Mouse (Mus musculus) liver, embryonic 14 days (tissue): ENCODE data around the gene Atp6v1f. TPM values are rescaled to one million over a fixed set of nuclear protein-coding genes. Genes with fewer than 3 reads are reported as not detected.

ENCODE experiments used
- polyA plus RNA-seq: library from polyadenylated mRNA; depleted of rRNA; stranded (reverse); fragments of >200 nt; gene quantifications from 2 replicates; pipeline ENCODE4 v1.2.3, GENCODE M21; 2012; rRNA removed

Atp6v1f gene
- polyA plus RNA-seq: 105 and 114 TPM in 2 replicates

GRCm38 (mm10) chr6:29467583-29468354, at the start of gene Atp6v1f:
Gene Atp6v1f, plus strand, starts transcription at chr6:29467718.

GRCm38 (mm10) chr6:29433038-29433803, 34.3 kb upstream of the Atp6v1f start, which contains the start of gene Flnc:
Gene Flnc, plus strand, starts transcription at chr6:29433256.

GRCm38 (mm10) chr6:29471137-29471536, 3.6 kb downstream of the Atp6v1f start, which contains the start of gene Atp6v1fnb:
Gene Atp6v1fnb, plus strand, starts transcription at chr6:29471437.

GRCm38 (mm10) chr6:29507447-29508309, 40.2 kb downstream of the Atp6v1f start, which contains the start of gene Kcp:
Gene Kcp, minus strand, starts transcription at chr6:29507952.

Other genes with a start within 250 kb of the Atp6v1f start
- 10.2 and 12.2 TPM in 2 replicates for gene Hilpda, start 195.2 kb upstream of the Atp6v1f start, polyA plus RNA-seq
- gene Fam71f2, start 188.1 kb upstream of the Atp6v1f start, polyA plus RNA-seq: 0.26 and 0.28 TPM in 2 replicates
- gene Fam71f1, start 148.6 kb upstream of the Atp6v1f start, polyA plus RNA-seq: not detected in 2 replicates
- gene Calu, start 119.6 kb upstream of the Atp6v1f start, polyA plus RNA-seq: 52.8 and 56.2 TPM in 2 replicates
- not detected in 2 replicates for gene Opn1sw, start 79.2 kb upstream of the Atp6v1f start, polyA plus RNA-seq
- gene Ccdc136, start 71.4 kb upstream of the Atp6v1f start, polyA plus RNA-seq: 0.22 and 0.26 TPM in 2 replicates
- 0.24 and 0.70 TPM in 2 replicates for gene Flnc, start 34.5 kb upstream of the Atp6v1f start, polyA plus RNA-seq
- gene Atp6v1fnb, start 3.7 kb downstream of the Atp6v1f start, polyA plus RNA-seq: 0.07 TPM in 1 of 2 replicates, not detected in the other
- gene Kcp, start 40.2 kb downstream of the Atp6v1f start, polyA plus RNA-seq: 1.8 and 1.9 TPM in 2 replicates
- gene Irf5, start 58.9 kb downstream of the Atp6v1f start, polyA plus RNA-seq: 4.6 and 6.2 TPM in 2 replicates
- gene Tnpo3, start 142.2 kb downstream of the Atp6v1f start, polyA plus RNA-seq: 26.4 and 30.5 TPM in 2 replicates
- 86.8 and 114 TPM in 2 replicates for gene Tspan33, start 226.5 kb downstream of the Atp6v1f start, polyA plus RNA-seq